In genomic region chr7:63873880-63874279, GRCm38 (mm10) we compare ENCODE assay signal across 32 mouse cellular contexts. TPM values are rescaled to one million over a fixed set of nuclear protein-coding genes. Genes with fewer than 3 reads are reported as not detected.
DNase-seq lines count a peak whose midpoint lies in the region; ATAC-seq and TF ChIP-seq lines count a peak whose summit lies in the region.
"Had no signal": no experiment of that assay in that cellular context is flagged by ENCODE, and none has a peak within 500 bp of the region (broad histone marks: within the 10 kb centered on the region; RNA-seq: fewer than 3 reads in every experiment).

No protein-coding gene starts in this region.

- H3K4me2 ChIP-seq in heart, embryonic 12.5 days = peak overlapping the region; percentile 59
- H3K4me2 ChIP-seq in stomach, postnatal 0 days (replicated peaks; ENCODE audit: low read depth) = no peak overlapping the region
- no peak overlapping the region for H3K4me2 ChIP-seq in forebrain, embryonic 13.5 days
- H3K4me2 ChIP-seq: embryonic facial prominence, embryonic 13.5 days; hindbrain, embryonic 14.5 days; liver, embryonic 13.5 days; lung, embryonic 14.5 days; midbrain, embryonic 13.5 days had no signal

- DNase-seq in heart, adult 9 months (ENCODE audit: low spot score in 2 of 2) = peak; percentile 59 to 69
- peak; percentile 42 to 48 for DNase-seq in heart, postnatal 14 days
- DNase-seq in stomach, postnatal 0 days (ENCODE audit: low spot score) = peak; percentile 55
- DNase-seq in kidney, postnatal 4 days = no peak
- no peak for DNase-seq in embryo, embryonic 10.5 days (ENCODE audit: low spot score)
- DNase-seq: adrenal gland, postnatal 14 days; cerebellum, adult 2 months; cerebellum, postnatal 25 days; embryo, embryonic 11 days; gastrocnemius, postnatal 14 days; kidney, adult 9 months; kidney, postnatal 14 days; liver, embryonic 13.5 days; lung, embryonic 14.5 days; lung, postnatal 36 days; right cerebral cortex, postnatal 14 days; thymus, postnatal 14 days had no signal

- 18% methylated on average over 12 of the region's 12 CpGs for WGBS in heart, embryonic 12.5 days
- WGBS in stomach, postnatal 0 days = 45% methylated on average over 12 of the region's 12 CpGs
- WGBS in forebrain, embryonic 13.5 days = 75% methylated on average over 12 of the region's 12 CpGs

- no peak overlapping the region; the same call in 1 of the 2 replicates for H3K27ac ChIP-seq in heart, embryonic 12.5 days (ENCODE audit: poor library complexity, severe bottlenecking)
- H3K27ac ChIP-seq in stomach, postnatal 0 days (replicated peaks) = no peak overlapping the region
- H3K27ac ChIP-seq in forebrain, embryonic 13.5 days = no peak overlapping the region
- H3K27ac ChIP-seq: embryonic facial prominence, embryonic 13.5 days; hindbrain, embryonic 14.5 days; liver, embryonic 13.5 days; midbrain, embryonic 13.5 days had no signal

- intact Hi-C loops in heart, postnatal 14 days (cut with DNase I) = no loop called here

- no peak for TF ChIP-seq CTCF in stomach, postnatal 0 days (IDR thresholded peaks at IDR 0.05; ENCODE audit: low read depth)

- H3K36me3 ChIP-seq in heart, embryonic 12.5 days = no peaks in the 10 kb centered on the region
- no peaks in the 10 kb centered on the region for H3K36me3 ChIP-seq in stomach, postnatal 0 days (ENCODE audit: control insufficient read depth, insufficient read depth, low read length)
- no peaks in the 10 kb centered on the region for H3K36me3 ChIP-seq in forebrain, embryonic 13.5 days (ENCODE audit: poor library complexity, severe bottlenecking)
- H3K36me3 ChIP-seq: embryonic facial prominence, embryonic 13.5 days; liver, embryonic 13.5 days; midbrain, embryonic 13.5 days had no signal

- H3K9ac ChIP-seq in heart, embryonic 12.5 days = no peak overlapping the region
- no peak overlapping the region for H3K9ac ChIP-seq in stomach, postnatal 0 days (ENCODE audit: low read length)
- H3K9ac ChIP-seq in forebrain, embryonic 13.5 days = no peak overlapping the region
- H3K9ac ChIP-seq: embryonic facial prominence, embryonic 13.5 days; hindbrain, embryonic 14.5 days; liver, embryonic 13.5 days; lung, embryonic 14.5 days; midbrain, embryonic 13.5 days had no signal

- no peak for ATAC-seq in heart, embryonic 12.5 days (ENCODE audit: insufficient number of reproducible peaks, low FRiP score)
- ATAC-seq in stomach, postnatal 0 days (ENCODE audit: low FRiP score, low TSS enrichment) = peak; percentile 49; the same call in 1 of the 2 replicates
- ATAC-seq in forebrain, embryonic 13.5 days = no peak
- ATAC-seq: forebrain, embryonic 14.5 days; inflammation-experienced regulatory T-cells, adult 6 months; midbrain, embryonic 13.5 days had no signal

- H3K9me3 ChIP-seq in heart, embryonic 12.5 days (replicated peaks) = no peaks in the 10 kb centered on the region
- H3K9me3 ChIP-seq in stomach, postnatal 0 days (ENCODE audit: control insufficient read depth, low read length) = no peaks in the 10 kb centered on the region
- H3K9me3 ChIP-seq in forebrain, embryonic 13.5 days (replicated peaks) = no peaks in the 10 kb centered on the region
- H3K9me3 ChIP-seq: embryonic facial prominence, embryonic 13.5 days; liver, embryonic 13.5 days; megakaryocyte, embryonic 14.5 days; midbrain, embryonic 13.5 days had no signal

- no peaks in the 10 kb centered on the region for H3K27me3 ChIP-seq in heart, embryonic 12.5 days (replicated peaks)
- H3K27me3 ChIP-seq in stomach, postnatal 0 days (ENCODE audit: control insufficient read depth, insufficient read depth, low read length) = no peaks in the 10 kb centered on the region
- no peaks in the 10 kb centered on the region for H3K27me3 ChIP-seq in forebrain, embryonic 13.5 days
- H3K27me3 ChIP-seq: embryonic facial prominence, embryonic 13.5 days; midbrain, embryonic 13.5 days had no signal

- H3K4me1 ChIP-seq in heart, embryonic 12.5 days (replicated peaks) = peaks cover 35% of the 10 kb centered on the region
- peaks cover 2% of the 10 kb centered on the region; the same call in 1 of the 2 replicates for H3K4me1 ChIP-seq in stomach, postnatal 0 days (replicated peaks; ENCODE audit: control insufficient read depth, insufficient read depth)
- no peaks in the 10 kb centered on the region for H3K4me1 ChIP-seq in forebrain, embryonic 13.5 days
- H3K4me1 ChIP-seq: embryonic facial prominence, embryonic 13.5 days had no signal

- H3K4me3 ChIP-seq in heart, embryonic 12.5 days = peak overlapping the region; percentile 20
- H3K4me3 ChIP-seq in stomach, postnatal 0 days (ENCODE audit: low read depth, low read length) = no peak overlapping the region
- no peak overlapping the region for H3K4me3 ChIP-seq in forebrain, embryonic 13.5 days
- H3K4me3 ChIP-seq: embryonic facial prominence, embryonic 13.5 days; erythroblast, embryonic 14.5 days; liver, embryonic 13.5 days; megakaryocyte, embryonic 14.5 days; midbrain, embryonic 13.5 days had no signal

- TF ChIP-seq EP300 in stomach, postnatal 0 days (optimal IDR thresholded peaks at IDR 0.05) = no peak

RNA-seq across cellular contexts. Expression of gene E030018B13Rik, which starts 42.8 kb away (rescaled TPM):
- polyA plus RNA-seq in heart, embryonic 12.5 days (2016; fragmentation: Nextera tagmentation; extraction: Ambion mirVana) = not detected in 2 replicates
- total RNA-seq in heart, postnatal 14 days (2021) = not detected
- not detected in 2 replicates for polyA plus RNA-seq in stomach, postnatal 0 days (2015; fragmentation: Nextera tagmentation; extraction: Ambion mirVana)
- polyA plus RNA-seq in forebrain, embryonic 13.5 days (2015; fragmentation: Nextera tagmentation; extraction: Ambion mirVana) = 0.22 TPM in 1 of 2 replicates, not detected in the other
- total RNA-seq: adrenal gland, postnatal 14 days; gastrocnemius, postnatal 14 days; heart, postnatal 36 days; left cerebral cortex, adult 18-20 months; left cerebral cortex, postnatal 36 days; monocyte, adult 5-6 weeks; neutrophil, adult 5-6 weeks had no signal
- polyA plus RNA-seq: cerebellum, adult 2 months; embryonic facial prominence, embryonic 13.5 days; erythroblast, embryonic 14.5 days; forebrain, embryonic 14.5 days; hindbrain, embryonic 14.5 days; limb, embryonic 14.5 days; liver, embryonic 13.5 days had no signal

Comparison
In these comparisons a context has a peak if more than half of its experiments do, and no peak if none do; other contexts are left out.
1. DNase-seq: peak in heart, adult 9 months (2 of 2), heart, postnatal 14 days (2 of 2) and stomach, postnatal 0 days (single experiment); none in kidney, postnatal 4 days (0 of 2) and embryo, embryonic 10.5 days (single experiment).